Mouse (Mus musculus): ENCODE measurements at regions not wholly inside any gene's neighbourhood (a gene's known extent, or its start where the extent isn't known, plus 50 kb on each side); places are given as distances from the start of the nearest gene placed in this dataset.

- H3K27me3 ChIP-seq (ENCODE audit: control insufficient read depth, insufficient read depth, low read length): no peaks in the 10 kb centered on the region
- no peaks in the 10 kb centered on the region for H3K9me3 ChIP-seq (ENCODE audit: control insufficient read depth, low read length)
- H3K27ac ChIP-seq: no peak overlapping the region
- H3K4me3 ChIP-seq (replicated peaks; ENCODE audit: low read length): no peak overlapping the region
- no peaks in the 10 kb centered on the region for H3K36me3 ChIP-seq (replicated peaks; ENCODE audit: control insufficient read depth, insufficient read depth)
- peaks cover 3% of the 10 kb centered on the region; the same call in 1 of the 2 replicates for H3K4me1 ChIP-seq (replicated peaks; ENCODE audit: control insufficient read depth, insufficient read depth, low read length)
- ATAC-seq (ENCODE audit: low FRiP score) (no peak), DNase-seq (ENCODE audit: low spot score) (no peak)
- 80% methylated on average over 5 of the region's 5 CpGs for WGBS
- no peak overlapping the region for H3K9ac ChIP-seq
- H3K4me2 ChIP-seq (replicated peaks): no peak overlapping the region
Measured at GRCm38 (mm10) chr9:14028056-14028455, 200.5 kb downstream of the Fam76b start.

DNA sequence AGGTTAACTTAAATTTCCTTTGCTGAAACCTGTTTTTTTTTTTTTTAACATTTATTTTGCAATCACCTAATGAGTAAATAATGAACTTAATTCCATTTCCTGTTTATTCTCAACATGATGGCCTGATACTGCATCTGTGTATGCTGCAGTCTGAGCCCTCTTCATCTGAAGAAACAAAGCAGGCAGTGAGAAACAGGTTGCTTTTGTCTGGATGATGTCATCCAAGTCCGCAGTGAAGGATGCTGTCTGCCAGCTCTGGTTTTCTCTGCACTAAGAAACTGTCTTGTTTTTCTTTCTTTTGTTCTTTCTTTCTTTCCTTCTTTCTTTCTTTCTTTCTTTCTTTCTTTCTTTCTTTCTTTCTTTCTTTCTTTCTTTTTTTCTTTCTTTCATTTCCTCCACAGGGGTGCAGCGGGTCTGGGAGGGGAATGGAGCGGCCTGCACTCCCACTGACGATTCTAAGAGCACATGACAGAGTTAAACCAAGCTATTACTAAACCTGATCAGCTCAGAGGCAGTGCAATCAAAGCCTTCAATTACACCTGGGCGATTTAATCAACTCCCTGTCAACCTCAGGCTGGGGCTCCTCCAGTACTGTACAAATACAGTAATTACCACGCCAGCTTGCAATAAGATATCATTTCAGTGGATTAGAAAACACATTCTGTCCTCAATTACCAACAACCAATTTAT, 204.0 kb downstream of the Fam76b start:
- no peaks in the 10 kb centered on the region for H3K36me3 ChIP-seq (replicated peaks; ENCODE audit: control insufficient read depth, insufficient read depth)
- H3K27ac ChIP-seq: peak overlapping the region; percentile 73
- H3K9ac ChIP-seq: no peak overlapping the region
- ATAC-seq (ENCODE audit: low FRiP score) (peak; percentile 93), DNase-seq (ENCODE audit: low spot score) (peak; percentile 45)
- H3K9me3 ChIP-seq (ENCODE audit: control insufficient read depth, low read length): no peaks in the 10 kb centered on the region
- WGBS: 45% methylated on average over 6 of the region's 6 CpGs
- peaks cover 3% of the 10 kb centered on the region; the same call in 1 of the 2 replicates for H3K4me1 ChIP-seq (replicated peaks; ENCODE audit: control insufficient read depth, insufficient read depth, low read length)
- no peak overlapping the region for H3K4me2 ChIP-seq (replicated peaks)
- H3K27me3 ChIP-seq (ENCODE audit: control insufficient read depth, insufficient read depth, low read length): no peaks in the 10 kb centered on the region
- H3K4me3 ChIP-seq (replicated peaks; ENCODE audit: low read length): no peak overlapping the region

DNA sequence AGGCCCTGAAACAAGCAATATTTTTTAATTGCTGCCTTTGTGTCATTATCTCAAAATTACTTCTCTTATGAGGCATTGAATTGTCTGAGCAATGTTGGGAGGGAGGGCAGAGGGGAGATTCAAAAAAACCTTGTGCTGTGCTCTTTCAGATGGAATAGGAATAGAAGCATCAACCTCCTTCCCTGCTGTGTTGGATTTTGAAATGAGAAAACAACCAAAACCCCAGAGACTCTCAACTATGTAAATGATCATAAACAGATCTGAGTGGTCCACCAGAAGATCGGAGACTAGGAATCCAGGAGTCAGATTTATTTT, 204.5 kb downstream of the Fam76b start:
- ATAC-seq (ENCODE audit: low FRiP score): peak; percentile 70; the same call in 1 of the 2 replicates
- WGBS: 45% methylated on average over 1 of the region's 1 CpGs
- Histone ChIP-seq H3K36me3 (replicated peaks; ENCODE audit: control insufficient read depth, insufficient read depth) (no peaks in the 10 kb centered on the region), H3K9me3 (ENCODE audit: control insufficient read depth, low read length) (no peaks in the 10 kb centered on the region), H3K4me3 (replicated peaks; ENCODE audit: low read length) (no peak overlapping the region), H3K4me1 (replicated peaks; ENCODE audit: control insufficient read depth, insufficient read depth, low read length) (peaks cover 3% of the 10 kb centered on the region; the same call in 1 of the 2 replicates), H3K27ac (peak overlapping the region; percentile 73), H3K27me3 (ENCODE audit: control insufficient read depth, insufficient read depth, low read length) (no peaks in the 10 kb centered on the region), H3K9ac (no peak overlapping the region), H3K4me2 (replicated peaks) (no peak overlapping the region)
- DNase-seq (ENCODE audit: low spot score): no peak

- no peak for DNase-seq (ENCODE audit: low spot score)
- 84% methylated on average over 2 of the region's 2 CpGs for WGBS
Measured at GRCm38 (mm10) chr9:14035526-14035925, 208.0 kb downstream of the Fam76b start.

DNA sequence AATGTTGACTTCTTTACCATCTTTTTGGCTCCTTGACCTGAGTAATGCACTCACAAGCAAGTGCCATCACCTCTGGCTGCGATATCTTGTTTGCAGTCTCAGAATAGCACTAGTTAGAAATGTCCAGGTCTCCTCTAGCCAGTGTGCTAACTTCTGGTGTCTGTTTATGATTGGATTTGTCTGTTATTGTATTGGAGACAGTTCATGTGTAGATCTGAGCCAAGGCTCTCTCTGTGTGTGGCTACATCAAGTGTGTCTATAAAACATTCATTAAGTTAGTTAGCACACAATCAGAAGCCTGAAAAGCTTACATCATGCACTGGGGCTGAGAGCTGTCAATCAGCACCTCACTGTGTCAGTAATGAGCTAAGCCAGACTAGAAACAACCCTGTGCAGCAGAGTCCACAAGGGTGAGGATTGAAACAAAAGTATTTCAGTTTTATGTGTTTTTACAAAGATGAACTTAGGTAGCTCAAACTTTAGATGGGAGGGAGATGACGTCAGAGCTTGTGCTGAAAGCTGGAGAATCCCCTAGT, 214.5 kb downstream of the Fam76b start:
- Histone ChIP-seq H3K9me3 (ENCODE audit: control insufficient read depth, low read length) (no peaks in the 10 kb centered on the region), H3K27me3 (ENCODE audit: control insufficient read depth, insufficient read depth, low read length) (no peaks in the 10 kb centered on the region), H3K9ac (no peak overlapping the region), H3K27ac (no peak overlapping the region), H3K4me1 (replicated peaks; ENCODE audit: control insufficient read depth, insufficient read depth, low read length) (no peaks in the 10 kb centered on the region), H3K4me3 (replicated peaks; ENCODE audit: low read length) (no peak overlapping the region), H3K4me2 (replicated peaks) (no peak overlapping the region), H3K36me3 (replicated peaks; ENCODE audit: control insufficient read depth, insufficient read depth) (no peaks in the 10 kb centered on the region)
- ATAC-seq (ENCODE audit: low FRiP score) (no peak), DNase-seq (ENCODE audit: low spot score) (no peak)
- WGBS: 77% methylated on average over 2 of the region's 2 CpGs

More at GRCm38 (mm10) chr9:14035526-14035925, 208.0 kb downstream of the Fam76b start:
- H3K27ac ChIP-seq: no peak overlapping the region
- no peak overlapping the region for H3K4me2 ChIP-seq (replicated peaks)
- no peaks in the 10 kb centered on the region for H3K27me3 ChIP-seq (ENCODE audit: control insufficient read depth, insufficient read depth, low read length)
- no peaks in the 10 kb centered on the region for H3K9me3 ChIP-seq (ENCODE audit: control insufficient read depth, low read length)
- H3K4me1 ChIP-seq (replicated peaks; ENCODE audit: control insufficient read depth, insufficient read depth, low read length): peaks cover 3% of the 10 kb centered on the region; the same call in 1 of the 2 replicates
- H3K4me3 ChIP-seq (replicated peaks; ENCODE audit: low read length): no peak overlapping the region
- no peaks in the 10 kb centered on the region for H3K36me3 ChIP-seq (replicated peaks; ENCODE audit: control insufficient read depth, insufficient read depth)
- no peak overlapping the region for H3K9ac ChIP-seq
- ATAC-seq (ENCODE audit: low FRiP score): no peak

DNA sequence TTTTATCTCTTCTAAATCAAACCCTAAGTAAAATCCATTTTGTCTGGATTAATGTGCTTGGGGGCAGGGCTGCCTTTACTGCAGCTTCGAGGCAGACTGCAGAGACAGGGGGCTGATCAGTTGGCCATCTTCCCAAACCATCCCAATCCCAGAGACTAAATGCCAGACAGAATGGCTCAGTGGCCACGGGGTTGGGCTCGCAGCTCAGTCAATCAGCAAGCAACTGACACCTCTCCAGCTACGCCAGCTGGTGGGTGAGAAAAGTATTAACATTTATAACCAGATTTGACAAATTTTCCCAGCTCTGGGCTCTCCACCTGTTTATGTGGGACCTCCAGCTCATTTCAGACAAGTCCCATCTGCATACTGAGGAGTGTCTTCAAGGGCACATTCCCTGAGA, 220.7 kb downstream of the Fam76b start:
- Histone ChIP-seq H3K4me1 (replicated peaks; ENCODE audit: control insufficient read depth, insufficient read depth, low read length) (no peaks in the 10 kb centered on the region), H3K4me3 (replicated peaks; ENCODE audit: low read length) (no peak overlapping the region)
- ATAC-seq (ENCODE audit: low FRiP score): no peak

DNA sequence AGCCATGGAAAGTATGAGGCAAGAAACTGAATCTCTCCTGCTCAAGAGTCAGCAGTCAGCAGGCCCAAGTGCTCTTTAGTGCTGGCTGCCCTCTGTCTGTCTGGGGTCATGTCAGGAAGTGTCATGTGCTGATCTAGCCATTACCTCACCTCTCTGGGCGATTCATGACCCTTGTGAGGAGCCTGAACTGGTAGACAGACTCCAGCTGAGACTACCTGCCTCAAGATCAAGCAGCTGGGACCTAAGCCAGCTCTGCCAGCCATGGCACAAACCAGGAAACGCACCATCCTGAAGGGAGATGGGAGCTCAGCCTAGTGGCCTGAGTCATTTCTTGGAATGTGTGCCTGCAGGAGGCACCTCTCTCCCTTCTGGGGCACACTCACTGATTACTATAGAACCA, 221.2 kb upstream of the Sesn3 start:
- Histone ChIP-seq H3K36me3 (replicated peaks; ENCODE audit: control insufficient read depth, insufficient read depth) (no peaks in the 10 kb centered on the region), H3K9me3 (ENCODE audit: control insufficient read depth, low read length) (no peaks in the 10 kb centered on the region), H3K27me3 (ENCODE audit: control insufficient read depth, insufficient read depth, low read length) (no peaks in the 10 kb centered on the region), H3K4me3 (replicated peaks; ENCODE audit: low read length) (no peak overlapping the region), H3K27ac (no peak overlapping the region), H3K4me2 (replicated peaks) (no peak overlapping the region), H3K9ac (no peak overlapping the region), H3K4me1 (replicated peaks; ENCODE audit: control insufficient read depth, insufficient read depth, low read length) (peaks cover 7% of the 10 kb centered on the region; the same call in 1 of the 2 replicates)
- 33% methylated on average over 2 of the region's 2 CpGs for WGBS
- no peak for ATAC-seq (ENCODE audit: low FRiP score)
- DNase-seq (ENCODE audit: low spot score): no peak

More for the DNA sequence above, 220.7 kb downstream of the Fam76b start:
- Histone ChIP-seq H3K4me2 (replicated peaks) (no peak overlapping the region), H3K27ac (no peak overlapping the region), H3K27me3 (ENCODE audit: control insufficient read depth, insufficient read depth, low read length) (no peaks in the 10 kb centered on the region), H3K9ac (no peak overlapping the region), H3K36me3 (replicated peaks; ENCODE audit: control insufficient read depth, insufficient read depth) (no peaks in the 10 kb centered on the region), H3K9me3 (ENCODE audit: control insufficient read depth, low read length) (no peaks in the 10 kb centered on the region)
- 63% methylated on average over 4 of the region's 4 CpGs for WGBS
- DNase-seq (ENCODE audit: low spot score): no peak

- ATAC-seq (ENCODE audit: low FRiP score) (no peak), DNase-seq (ENCODE audit: low spot score) (no peak)
- no peaks in the 10 kb centered on the region for H3K27me3 ChIP-seq (ENCODE audit: control insufficient read depth, insufficient read depth, low read length)
- 94% methylated on average over 10 of the region's 10 CpGs for WGBS
- no peak overlapping the region for H3K9ac ChIP-seq
- H3K9me3 ChIP-seq (ENCODE audit: control insufficient read depth, low read length): no peaks in the 10 kb centered on the region
- peaks cover 11% of the 10 kb centered on the region; the same call in 1 of the 2 replicates for H3K4me1 ChIP-seq (replicated peaks; ENCODE audit: control insufficient read depth, insufficient read depth, low read length)
- H3K4me3 ChIP-seq (replicated peaks; ENCODE audit: low read length): no peak overlapping the region
- no peaks in the 10 kb centered on the region for H3K36me3 ChIP-seq (replicated peaks; ENCODE audit: control insufficient read depth, insufficient read depth)
- H3K27ac ChIP-seq: no peak overlapping the region
- H3K4me2 ChIP-seq (replicated peaks): no peak overlapping the region
Measured at GRCm38 (mm10) chr9:14056410-14057172, 218.3 kb upstream of the Sesn3 start.

DNA sequence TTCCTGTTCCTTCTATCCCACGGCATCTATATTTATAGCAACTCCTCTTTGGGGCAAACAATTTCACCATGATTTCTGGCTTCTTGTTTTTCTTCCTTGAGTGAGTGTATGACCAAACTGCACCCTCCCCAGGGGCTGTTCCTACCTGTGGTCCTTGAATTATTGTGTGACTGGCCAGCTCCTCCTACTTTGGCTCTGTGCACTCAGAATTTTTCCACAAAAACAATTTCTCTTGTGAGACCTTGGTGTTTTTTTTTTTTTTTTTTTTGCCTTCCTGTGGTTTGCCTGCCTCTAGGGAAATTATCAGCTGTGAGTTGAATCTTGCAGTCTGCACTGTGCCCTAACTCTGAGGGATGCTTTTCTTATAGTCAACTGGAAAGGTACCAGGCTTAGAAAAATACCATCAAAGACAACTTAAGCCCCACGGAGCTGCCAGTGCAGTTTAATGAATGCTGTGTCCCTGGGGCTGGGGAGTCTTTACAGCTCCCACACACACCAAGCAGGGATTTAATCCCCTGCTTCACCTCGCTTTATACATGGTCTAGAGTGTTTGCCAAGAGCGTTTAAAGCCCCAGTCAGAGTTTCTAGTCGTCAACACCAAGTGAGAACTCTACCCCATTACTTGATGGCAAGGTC, 216.2 kb upstream of the Sesn3 start:
- WGBS: 27% methylated on average over 5 of the region's 5 CpGs
- H3K4me3 ChIP-seq (replicated peaks; ENCODE audit: low read length): no peak overlapping the region
- H3K4me2 ChIP-seq (replicated peaks): no peak overlapping the region
- no peaks in the 10 kb centered on the region for H3K9me3 ChIP-seq (ENCODE audit: control insufficient read depth, low read length)
- no peak overlapping the region for H3K27ac ChIP-seq
- peaks cover 11% of the 10 kb centered on the region; the same call in 1 of the 2 replicates for H3K4me1 ChIP-seq (replicated peaks; ENCODE audit: control insufficient read depth, insufficient read depth, low read length)
- DNase-seq (ENCODE audit: low spot score) (no peak), ATAC-seq (ENCODE audit: low FRiP score) (no peak; the same call in 1 of the 2 replicates)
- H3K27me3 ChIP-seq (ENCODE audit: control insufficient read depth, insufficient read depth, low read length): no peaks in the 10 kb centered on the region
- H3K36me3 ChIP-seq (replicated peaks; ENCODE audit: control insufficient read depth, insufficient read depth): no peaks in the 10 kb centered on the region
- no peak overlapping the region for H3K9ac ChIP-seq

Data from hindbrain, embryonic 14.5 days (tissue).